Mouse (Mus musculus) layer of hippocampus, postnatal 25 days (tissue): Measurements from ENCODE around the gene Grasp. TPM values are rescaled to one million over a fixed set of nuclear protein-coding genes. Genes with fewer than 3 reads are reported as not detected.

ENCODE experiments used
- DNase-seq, 2 experiments: peaks; one replicate each; pipeline ENCODE4 v3.0.0; 2022; ENCODE audit warnings: mixed read lengths in 2 of 2, low spot score in 1 of 2; ENCODE audit errors: extremely low spot score in 1 of 2
- microRNA-seq, 2 experiments: library from miRNA; unstranded; fragments of <30 nt; microRNA quantifications; one replicate each; pipeline ENCODE4 v1.2.0; 2021
- total RNA-seq, 2 experiments: library from RNA; stranded (reverse); gene quantifications; 2 replicates each; pipeline ENCODE4 v1.2.3; 2021

Gene Grasp
- total RNA-seq, 2 experiments from 2014 or later: 73.1 to 77.9 TPM

DNA sequence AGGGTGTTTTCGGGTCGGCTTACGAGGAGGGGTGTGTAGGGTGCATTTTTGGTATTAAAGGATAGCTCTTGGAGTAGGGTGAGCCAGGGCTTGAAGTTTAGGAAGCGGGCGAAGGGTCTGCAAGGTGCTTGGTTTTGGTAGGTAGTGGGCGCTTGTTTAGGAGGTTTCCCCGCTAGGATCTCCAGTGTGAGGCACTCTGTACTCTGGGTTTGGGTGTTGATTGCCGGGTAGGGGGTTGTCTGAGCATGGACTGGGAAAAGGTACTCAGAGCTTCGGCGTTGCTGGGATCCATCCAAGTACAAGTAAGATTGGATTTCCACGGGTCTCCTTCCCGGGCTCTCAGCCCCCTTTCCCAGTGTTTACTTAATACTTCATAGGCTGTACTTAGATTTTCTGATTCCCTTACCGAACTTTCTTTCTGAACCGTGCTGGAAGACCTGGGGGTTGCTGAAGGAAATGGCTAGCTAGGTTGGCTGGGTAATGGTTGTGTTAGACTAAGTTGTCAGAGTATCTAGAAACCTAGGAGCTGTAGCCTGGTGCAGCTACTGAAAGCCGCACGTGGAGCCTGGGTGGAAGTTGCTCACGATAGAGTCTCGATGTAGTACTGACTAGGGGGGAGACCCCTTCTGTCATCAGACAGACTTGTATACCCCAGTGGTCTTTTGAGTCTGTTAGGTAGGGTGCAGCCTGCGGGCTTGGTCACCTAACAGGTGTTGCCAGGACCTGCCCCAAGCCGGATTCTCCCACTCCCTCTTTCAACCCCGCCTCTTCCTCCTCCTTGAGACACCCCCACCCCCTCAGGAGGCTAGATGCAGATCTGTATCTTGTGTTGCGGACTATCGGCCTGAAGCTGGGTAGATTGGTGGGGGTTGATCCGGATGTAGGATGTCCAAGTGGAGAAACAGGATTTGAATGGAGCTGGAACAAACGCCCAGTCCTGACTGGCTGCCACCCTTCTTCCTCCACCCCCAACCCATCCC lies 43.4 kb downstream of the Grasp start:
- no peak for DNase-seq

DNA sequence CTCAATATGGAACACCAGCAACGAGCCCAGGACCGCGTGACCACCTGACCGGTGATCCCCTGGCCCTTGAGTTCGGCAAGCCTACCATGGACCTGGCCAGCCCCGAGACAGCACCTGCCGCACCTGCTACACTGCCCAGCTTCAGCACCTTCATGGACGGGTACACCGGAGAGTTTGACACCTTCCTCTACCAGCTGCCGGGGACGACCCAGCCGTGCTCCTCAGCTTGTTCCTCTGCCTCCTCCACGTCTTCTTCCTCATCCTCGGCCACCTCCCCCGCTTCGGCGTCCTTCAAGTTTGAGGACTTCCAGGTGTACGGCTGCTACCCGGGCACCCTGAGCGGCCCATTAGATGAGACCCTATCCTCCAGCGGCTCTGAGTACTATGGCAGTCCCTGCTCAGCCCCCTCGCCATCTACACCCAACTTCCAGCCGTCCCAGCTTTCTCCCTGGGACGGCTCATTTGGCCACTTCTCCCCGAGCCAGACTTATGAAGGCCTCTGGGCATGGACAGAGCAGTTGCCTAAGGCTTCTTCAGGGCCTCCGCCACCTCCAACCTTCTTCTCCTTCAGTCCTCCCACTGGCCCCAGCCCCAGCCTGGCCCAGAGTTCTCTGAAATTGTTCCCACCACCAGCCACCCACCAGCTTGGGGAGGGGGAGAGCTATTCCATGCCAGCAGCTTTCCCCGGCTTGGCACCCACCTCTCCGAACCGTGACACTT lies 46.3 kb downstream of the Grasp start:
- no peak for DNase-seq

DNA sequence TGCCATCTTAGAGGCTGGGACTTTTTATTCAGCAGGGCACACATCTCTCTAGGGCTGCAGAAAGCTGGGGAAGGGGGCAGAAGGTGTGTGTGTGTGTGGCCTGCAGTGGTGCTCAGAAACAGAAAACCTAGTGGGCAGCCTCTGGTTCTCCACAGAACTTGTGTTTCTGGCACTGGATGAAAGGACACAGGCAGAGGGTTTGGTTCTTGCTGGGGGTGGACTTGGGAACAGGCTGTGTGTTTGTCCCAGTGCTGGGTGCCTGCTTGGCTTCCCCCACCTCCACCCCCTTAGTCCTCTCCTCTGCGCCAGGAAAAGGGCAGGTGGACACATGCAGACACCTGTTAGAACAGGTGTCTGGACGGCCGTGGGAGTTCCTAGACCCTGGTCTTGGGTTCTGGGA lies 47.1 kb downstream of the Grasp start:
- no peak for DNase-seq

DNA sequence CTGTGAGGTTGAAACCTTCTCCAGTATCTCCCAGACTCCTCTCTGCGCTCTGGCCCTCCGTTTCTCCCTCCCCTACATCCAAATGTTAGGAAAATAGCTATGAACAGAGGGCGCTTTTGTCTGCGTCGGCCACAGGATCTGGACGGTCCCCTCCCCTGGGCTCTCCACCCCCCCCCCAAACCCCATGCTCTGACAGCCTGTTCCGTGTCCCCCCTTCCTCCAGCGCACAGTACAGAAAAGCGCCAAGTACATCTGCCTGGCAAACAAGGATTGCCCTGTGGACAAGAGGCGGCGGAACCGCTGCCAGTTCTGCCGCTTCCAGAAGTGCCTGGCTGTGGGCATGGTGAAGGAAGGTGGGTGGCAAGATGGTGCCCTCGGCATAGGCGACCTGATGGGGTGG lies 47.5 kb downstream of the Grasp start:
- no peak for DNase-seq

DNA sequence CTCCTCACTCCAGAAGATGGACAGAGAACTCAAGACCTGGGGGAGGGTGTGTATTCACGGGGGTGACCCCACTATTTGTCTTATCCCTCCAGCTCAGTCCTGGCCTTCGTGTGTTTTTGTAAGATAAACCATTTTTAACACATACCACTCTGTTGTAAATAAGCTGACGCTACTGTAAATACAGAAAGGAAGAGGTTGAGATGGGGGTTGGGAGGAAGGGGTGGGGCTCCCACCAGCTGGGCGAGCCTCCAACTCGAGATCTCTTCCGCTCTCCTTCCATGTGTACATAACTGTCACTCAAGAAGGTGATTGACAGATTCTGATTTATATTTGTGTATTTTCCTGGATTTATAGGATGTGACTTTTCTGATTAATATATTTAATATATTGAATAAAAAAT lies 50.4 kb downstream of the Grasp start:
- DNase-seq: no peak

DNA sequence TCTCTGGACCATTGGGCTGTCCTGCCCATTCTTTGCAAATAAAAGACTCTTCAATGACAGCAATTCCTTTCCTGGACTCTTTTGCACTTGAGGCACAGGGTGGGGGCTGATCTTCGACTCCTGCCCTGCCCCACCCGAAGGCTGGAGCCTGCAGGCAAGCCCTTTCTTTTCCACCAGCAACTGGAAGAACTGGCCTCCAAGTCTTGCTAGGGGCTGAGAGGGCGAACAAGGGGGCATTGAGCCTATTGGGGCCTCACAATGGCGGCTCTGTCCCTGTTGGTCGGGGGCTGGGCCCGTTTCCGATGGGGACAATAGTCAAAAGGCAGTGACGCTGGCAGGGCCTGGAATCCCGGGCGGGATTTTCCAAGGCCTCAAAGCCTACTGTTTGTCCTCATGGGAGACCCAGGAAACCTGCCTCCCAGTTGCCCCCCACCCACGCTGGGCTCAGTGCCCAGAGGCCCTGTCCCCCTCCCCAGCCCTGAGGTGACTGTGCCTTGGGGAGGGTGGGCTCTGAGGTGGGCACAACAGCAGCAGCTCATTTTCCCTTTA lies 53.4 kb downstream of the Grasp start:
- no peak for DNase-seq

DNA sequence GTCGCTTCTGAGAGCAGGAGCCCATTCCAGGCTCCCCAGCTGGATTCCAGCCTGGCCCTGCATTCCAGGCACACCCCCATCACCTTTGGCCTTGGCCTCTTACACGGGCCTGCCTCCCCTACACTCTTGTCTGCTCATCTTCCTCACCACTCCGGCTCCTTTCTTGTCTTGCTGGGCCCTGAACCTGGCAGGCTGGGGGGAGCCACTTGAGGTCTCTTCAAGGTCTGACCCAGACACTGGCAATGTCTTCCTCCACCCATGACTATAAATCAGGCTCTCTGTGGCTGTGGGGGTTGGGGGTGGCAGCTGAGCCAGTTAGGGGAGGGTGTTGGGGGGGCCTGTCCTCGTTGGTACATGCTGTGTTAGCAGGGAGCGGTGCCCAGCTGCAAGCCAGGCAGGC lies 54.6 kb downstream of the Grasp start:
- DNase-seq: no peak

DNA sequence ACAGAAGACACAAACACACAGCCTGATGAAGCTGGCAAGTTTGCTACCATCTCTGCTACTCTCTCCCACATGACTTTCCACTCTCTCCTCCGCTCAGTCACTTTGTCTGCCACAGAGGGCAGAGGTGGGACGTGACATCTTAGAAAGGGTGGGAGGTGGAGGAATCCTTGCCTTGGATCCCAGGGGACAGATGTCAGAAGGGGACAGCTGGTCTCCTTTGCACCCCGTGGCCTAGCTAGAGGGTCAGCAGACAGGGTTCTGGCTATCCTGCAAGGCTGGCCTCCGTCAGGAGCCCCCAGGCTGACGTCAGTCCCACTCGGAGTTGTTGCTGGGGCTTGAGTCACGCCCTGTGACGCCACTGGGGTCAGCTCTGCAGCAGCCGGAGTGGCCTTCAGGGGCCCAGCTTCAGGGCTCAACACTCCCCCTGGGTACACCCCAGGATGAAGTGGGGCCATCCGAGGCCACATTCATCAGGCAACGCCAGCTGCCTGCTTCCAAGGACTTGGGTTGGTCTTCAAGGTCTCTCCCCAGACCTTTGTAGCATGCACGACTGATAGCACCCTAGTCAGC lies 55.5 kb downstream of the Grasp start:
- no peak for DNase-seq

Small RNA genes lying within 50 kb of the gene (microRNA-seq; reads per million reads assigned to microRNA genes)
- gene Mir6962: 2.4 to 2.6 reads per million in 2 experiments

Other genes with a start within 250 kb of the Grasp start
- gene Gm47841, start 176.8 kb upstream of the Grasp start, total RNA-seq: not detected
- gene Fignl2, start 145.6 kb upstream of the Grasp start, total RNA-seq: 1 to 10 TPM; 1.5 TPM
- gene Ankrd33, start 108.4 kb upstream of the Grasp start, total RNA-seq: not detected
- gene Acvrl1, start 95.7 kb upstream of the Grasp start, total RNA-seq: 10 to 100 TPM in 1 of 2 experiments, 1 to 10 TPM in 1; 8.6 to 10.5 TPM
- gene Acvr1b, start 50.1 kb upstream of the Grasp start, total RNA-seq: 10 to 100 TPM; 82.8 to 83.1 TPM
- gene Nr4a1, start 30.1 kb downstream of the Grasp start, total RNA-seq: 10 to 100 TPM; 50.5 to 62.3 TPM
- gene Atg101, start 60.1 kb downstream of the Grasp start, total RNA-seq: 10 to 100 TPM; 45.2 to 53.9 TPM
- gene 6030408B16Rik, start 69.0 kb downstream of the Grasp start, total RNA-seq: under 1 TPM; 0.22 to 0.42 TPM
- under 1 TPM; 0.21 to 0.22 TPM for gene Krt80, start 146.0 kb downstream of the Grasp start, total RNA-seq
- gene Krt7, start 186.9 kb downstream of the Grasp start, total RNA-seq: not detected
- under 1 TPM; 0.42 to 0.71 TPM for gene Krt87, start 214.6 kb downstream of the Grasp start, total RNA-seq
- not detected for gene Krt88, start 223.6 kb downstream of the Grasp start, total RNA-seq
- not detected for gene Krt81, start 239.6 kb downstream of the Grasp start, total RNA-seq
- gene Krt86, start 249.3 kb downstream of the Grasp start, total RNA-seq: not detected